Mouse (Mus musculus) stomach, embryonic 14.5 days (tissue): ENCODE measurements around the gene Sdhc. TPM values are rescaled to one million over a fixed set of nuclear protein-coding genes. Genes with fewer than 3 reads are reported as not detected.

Experiments
- ATAC-seq: fragments of 200-750 bp; cut with Nextera tagmentation; 2 replicates; pipeline ENCODE4 v1.8.0; 2017; ENCODE audit warnings: low read depth, moderate TSS enrichment; ENCODE audit not compliant: insufficient number of reproducible peaks, insufficient read depth, low FRiP score
- H3K27ac ChIP-seq: fragments of 300-500 bp; sonication (generic); 2 replicates; pipeline ENCODE4 v1.5.1; 2014; ENCODE audit warnings: mild to moderate bottlenecking, low read length, moderate library complexity, mixed read lengths
- H3K27me3 ChIP-seq: fragments of 300-500 bp; sonication (generic); 2 replicates; pipeline ENCODE4 v1.6.1; 2014; ENCODE audit warnings: low read length, control low read depth, mixed read lengths; ENCODE audit not compliant: control insufficient read depth, insufficient read depth
- H3K36me3 ChIP-seq: fragments of 300-500 bp; sonication (generic); 2 replicates; pipeline ENCODE4 v1.6.1; 2014; ENCODE audit warnings: mild to moderate bottlenecking, control low read depth, low read length, moderate library complexity, mixed read lengths; ENCODE audit not compliant: control insufficient read depth, insufficient read depth
- H3K4me1 ChIP-seq: fragments of 300-500 bp; sonication (generic); 2 replicates; pipeline ENCODE4 v1.6.1; 2014; ENCODE audit warnings: low read length, control low read depth, mixed read lengths; ENCODE audit not compliant: control insufficient read depth, insufficient read depth
- H3K4me2 ChIP-seq: fragments of 300-500 bp; sonication (generic); replicated peaks from 2 replicates; pipeline ENCODE4 v1.6.1; 2014; ENCODE audit warnings: low read depth, low read length, control low read depth
- H3K4me3 ChIP-seq: fragments of 300-500 bp; sonication (generic); 2 replicates; pipeline ENCODE4 v1.5.1; 2014; ENCODE audit warnings: low read depth, low read length, control low read depth
- H3K9ac ChIP-seq: fragments of 300-500 bp; sonication (generic); replicated peaks from 2 replicates; pipeline ENCODE4 v1.6.1; 2014; ENCODE audit warnings: low read depth, mild to moderate bottlenecking, control low read depth, low read length, moderate library complexity, mixed read lengths
- H3K9me3 ChIP-seq: fragments of 300-500 bp; sonication (generic); 2 replicates; pipeline ENCODE4 v1.6.1; 2016; ENCODE audit warnings: low read depth, low read length, control low read depth; ENCODE audit not compliant: control insufficient read depth
- WGBS: fragments of 180-500 bp; shearing (Covaris S2); extraction: QIAGEN DNeasy Blood & Tissue Kit; methylation state at CpG from one replicate; pipeline ENCODE4 v1.1.7; 2014; 5-methylcytosine and 5-hydroxymethylcytosine counted together
- polyA plus RNA-seq: library from polyadenylated mRNA; unstranded; fragments of >200 nt; fragmentation: Nextera tagmentation; extraction: Ambion mirVana; gene quantifications from 2 replicates; pipeline ENCODE4 v1.2.1, GENCODE M21; 2014

Gene Sdhc
- polyA plus RNA-seq, 1 experiment from 2014 or later: 311 TPM

- Histone ChIP-seq H3K4me2 (no peak overlapping the region), H3K27me3 (no peaks in the 10 kb centered on the region), H3K4me1 (no peaks in the 10 kb centered on the region), H3K9ac (no peak overlapping the region), H3K4me3 (no peak overlapping the region), H3K9me3 (no peaks in the 10 kb centered on the region), H3K27ac (no peak overlapping the region), H3K36me3 (peaks cover 56% of the 10 kb centered on the region)
- WGBS: 79% methylated on average over 1 of the region's 1 CpGs
- ATAC-seq: no peak
Measured at GRCm38 (mm10) chr1:171130971-171131370, 19.4 kb downstream of the Sdhc start.

- H3K36me3 ChIP-seq: peaks cover 42% of the 10 kb centered on the region
- ATAC-seq: no peak
Measured at GRCm38 (mm10) chr1:171129251-171129650, 21.2 kb downstream of the Sdhc start.

GRCm38 (mm10) chr1:171124398-171124797 lies 26.0 kb downstream of the Sdhc start:
- no peak for ATAC-seq
- Histone ChIP-seq H3K4me1 (0 out of 2 replicates have a peak, but pooled peaks cover 2% of the 10 kb centered on the region), H3K4me2 (no peak overlapping the region), H3K9ac (no peak overlapping the region), H3K27me3 (no peaks in the 10 kb centered on the region), H3K9me3 (no peaks in the 10 kb centered on the region), H3K4me3 (no peak overlapping the region), H3K36me3 (peaks cover 14% of the 10 kb centered on the region; the same call in 1 of the 2 replicates), H3K27ac (no peak overlapping the region)
- 82% methylated on average over 5 of the region's 5 CpGs for WGBS

More at GRCm38 (mm10) chr1:171129251-171129650, 21.2 kb downstream of the Sdhc start:
- no peak overlapping the region for H3K4me3 ChIP-seq
- WGBS: 68% methylated on average over 7 of the region's 7 CpGs
- no peak overlapping the region for H3K9ac ChIP-seq
- H3K27me3 ChIP-seq: no peaks in the 10 kb centered on the region
- no peaks in the 10 kb centered on the region for H3K4me1 ChIP-seq
- no peak overlapping the region for H3K4me2 ChIP-seq
- no peaks in the 10 kb centered on the region for H3K9me3 ChIP-seq
- H3K27ac ChIP-seq: no peak overlapping the region

GRCm38 (mm10) chr1:171122932-171123331 lies 27.5 kb downstream of the Sdhc start:
- Histone ChIP-seq H3K9ac (no peak overlapping the region), H3K4me3 (no peak overlapping the region), H3K27me3 (no peaks in the 10 kb centered on the region), H3K4me1 (0 out of 2 replicates have a peak, but pooled peaks cover 2% of the 10 kb centered on the region), H3K36me3 (0 out of 2 replicates have a peak, but pooled peaks cover 4% of the 10 kb centered on the region), H3K9me3 (no peaks in the 10 kb centered on the region), H3K27ac (no peak overlapping the region), H3K4me2 (0 out of 2 replicates have a peak overlapping the region, but pooled peaks have one; percentile 5)
- ATAC-seq: peak; percentile 69; the same call in 1 of the 2 replicates
- 26% methylated on average over 7 of the region's 7 CpGs for WGBS

GRCm38 (mm10) chr1:171121839-171122238 lies 28.6 kb downstream of the Sdhc start:
- Histone ChIP-seq H3K36me3 (no peaks in the 10 kb centered on the region), H3K4me1 (0 out of 2 replicates have a peak, but pooled peaks cover 2% of the 10 kb centered on the region), H3K9ac (no peak overlapping the region), H3K4me2 (no peak overlapping the region), H3K27ac (no peak overlapping the region), H3K9me3 (no peaks in the 10 kb centered on the region), H3K27me3 (no peaks in the 10 kb centered on the region), H3K4me3 (no peak overlapping the region)
- 44% methylated on average over 5 of the region's 5 CpGs for WGBS
- no peak for ATAC-seq

GRCm38 (mm10) chr1:171120893-171121292 lies 29.5 kb downstream of the Sdhc start:
- Histone ChIP-seq H3K36me3 (no peaks in the 10 kb centered on the region), H3K4me3 (no peak overlapping the region), H3K4me2 (no peak overlapping the region), H3K4me1 (0 out of 2 replicates have a peak, but pooled peaks cover 2% of the 10 kb centered on the region), H3K9ac (no peak overlapping the region), H3K27ac (no peak overlapping the region), H3K9me3 (no peaks in the 10 kb centered on the region), H3K27me3 (no peaks in the 10 kb centered on the region)
- ATAC-seq: no peak
- WGBS: 30% methylated on average over 3 of the region's 3 CpGs

GRCm38 (mm10) chr1:171119405-171119804 lies 31.0 kb downstream of the Sdhc start:
- Histone ChIP-seq H3K4me3 (no peak overlapping the region), H3K9me3 (no peaks in the 10 kb centered on the region), H3K4me2 (no peak overlapping the region), H3K27ac (no peak overlapping the region), H3K36me3 (no peaks in the 10 kb centered on the region), H3K27me3 (no peaks in the 10 kb centered on the region), H3K9ac (no peak overlapping the region), H3K4me1 (0 out of 2 replicates have a peak, but pooled peaks cover 2% of the 10 kb centered on the region)
- 89% methylated on average over 14 of the region's 14 CpGs for WGBS
- no peak for ATAC-seq

GRCm38 (mm10) chr1:171118996-171119395 lies 31.4 kb downstream of the Sdhc start:
- no peaks in the 10 kb centered on the region for H3K27me3 ChIP-seq
- no peak overlapping the region for H3K4me2 ChIP-seq

GRCm38 (mm10) chr1:171118269-171118684 lies 32.1 kb downstream of the Sdhc start:
- H3K4me2 ChIP-seq: no peak overlapping the region
- H3K9me3 ChIP-seq: no peaks in the 10 kb centered on the region
- ATAC-seq: 0 out of 2 replicates have a peak, but pooled peaks have one; percentile 30
- no peak overlapping the region for H3K9ac ChIP-seq
- H3K27ac ChIP-seq: no peak overlapping the region
- WGBS: 13% methylated on average over 4 of the region's 4 CpGs
- 0 out of 2 replicates have a peak, but pooled peaks cover 3% of the 10 kb centered on the region for H3K4me1 ChIP-seq
- no peaks in the 10 kb centered on the region for H3K27me3 ChIP-seq
- H3K36me3 ChIP-seq: no peaks in the 10 kb centered on the region
- no peak overlapping the region for H3K4me3 ChIP-seq

More at GRCm38 (mm10) chr1:171118996-171119395, 31.4 kb downstream of the Sdhc start:
- Histone ChIP-seq H3K36me3 (no peaks in the 10 kb centered on the region), H3K9ac (no peak overlapping the region), H3K9me3 (no peaks in the 10 kb centered on the region), H3K4me3 (no peak overlapping the region), H3K4me1 (0 out of 2 replicates have a peak, but pooled peaks cover 2% of the 10 kb centered on the region), H3K27ac (no peak overlapping the region)
- 83% methylated on average over 5 of the region's 5 CpGs for WGBS
- ATAC-seq: no peak
